ENCODE assay signal across 8 mouse cellular contexts in the genomic region with DNA sequence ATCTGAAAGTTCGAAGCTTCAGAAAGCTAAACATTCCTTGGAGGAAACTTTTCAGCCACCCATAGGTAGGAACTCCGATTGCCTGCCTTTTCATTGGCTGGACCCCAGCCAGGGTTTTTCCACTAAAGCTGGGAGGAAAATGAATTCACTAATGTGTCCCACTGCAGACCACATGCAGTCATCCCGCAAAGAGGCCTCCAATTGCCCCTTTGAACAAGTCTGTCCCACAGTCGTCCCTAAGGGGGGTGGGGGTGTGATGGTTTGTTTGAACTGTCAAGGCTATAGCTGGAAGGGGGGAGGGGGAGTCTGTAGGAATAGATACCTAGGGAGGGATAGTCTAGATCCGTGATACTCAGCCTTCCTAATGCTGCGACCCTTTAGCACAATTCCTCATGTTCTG. TPM values are rescaled to one million over a fixed set of nuclear protein-coding genes. Genes with fewer than 3 reads are reported as not detected.
DNase-seq lines count a peak whose midpoint lies in the region; ATAC-seq and TF ChIP-seq lines count a peak whose summit lies in the region.

No protein-coding gene starts in this region.

- peak overlapping the region; percentile 83; the same call in 1 of the 2 replicates for H3K27ac ChIP-seq in lung, embryonic 16.5 days (ENCODE audit: low read length)
- peak overlapping the region; percentile 93 for H3K27ac ChIP-seq in heart, embryonic 12.5 days (ENCODE audit: poor library complexity, severe bottlenecking)
- peak overlapping the region; percentile 87; the same call in 1 of the 2 replicates for H3K27ac ChIP-seq in kidney, embryonic 15.5 days
- H3K27ac ChIP-seq in stomach, embryonic 15.5 days: peak overlapping the region; percentile 81; the same call in 1 of the 2 replicates

- no peaks in the 10 kb centered on the region for H3K27me3 ChIP-seq in lung, embryonic 16.5 days (ENCODE audit: control insufficient read depth, insufficient read depth, low read depth, low read length)
- no peaks in the 10 kb centered on the region for H3K27me3 ChIP-seq in heart, embryonic 12.5 days (replicated peaks)
- H3K27me3 ChIP-seq in kidney, embryonic 15.5 days: no peaks in the 10 kb centered on the region
- no peaks in the 10 kb centered on the region for H3K27me3 ChIP-seq in stomach, embryonic 15.5 days (replicated peaks)

- H3K4me3 ChIP-seq in lung, embryonic 16.5 days (ENCODE audit: low read length): 0 out of 2 replicates have a peak overlapping the region, but pooled peaks have one; percentile 8
- H3K4me3 ChIP-seq in lung, adult 2 months (replicated peaks; ENCODE audit: extremely low read depth, low read depth, low read length): no peak overlapping the region
- H3K4me3 ChIP-seq in heart, embryonic 12.5 days: peak overlapping the region; percentile 53
- H3K4me3 ChIP-seq in kidney, embryonic 15.5 days (replicated peaks): peak overlapping the region; percentile 45; the same call in 1 of the 2 replicates
- peak overlapping the region; percentile 43; the same call in 1 of the 2 replicates for H3K4me3 ChIP-seq in stomach, embryonic 15.5 days (replicated peaks)

- TF ChIP-seq CTCF in lung, adult 2 months (IDR thresholded peaks at IDR 0.05; ENCODE audit: insufficient read depth, low read length): no peak

- H3K36me3 ChIP-seq in lung, embryonic 16.5 days (ENCODE audit: control insufficient read depth, insufficient read depth, low read length): no peaks in the 10 kb centered on the region
- H3K36me3 ChIP-seq in heart, embryonic 12.5 days: no peaks in the 10 kb centered on the region
- no peaks in the 10 kb centered on the region for H3K36me3 ChIP-seq in kidney, embryonic 15.5 days
- no peaks in the 10 kb centered on the region for H3K36me3 ChIP-seq in stomach, embryonic 15.5 days

- no peaks in the 10 kb centered on the region for H3K4me1 ChIP-seq in lung, embryonic 16.5 days (replicated peaks; ENCODE audit: control insufficient read depth, insufficient read depth, low read length)
- no peaks in the 10 kb centered on the region; the same call in 1 of the 2 replicates for H3K4me1 ChIP-seq in lung, adult 2 months (ENCODE audit: control insufficient read depth, insufficient read depth, low read length)
- no peaks in the 10 kb centered on the region for H3K4me1 ChIP-seq in heart, embryonic 12.5 days (replicated peaks)
- no peaks in the 10 kb centered on the region for H3K4me1 ChIP-seq in kidney, embryonic 15.5 days
- H3K4me1 ChIP-seq in stomach, embryonic 15.5 days: no peaks in the 10 kb centered on the region

- WGBS in lung, embryonic 16.5 days: 19% methylated on average over 6 of the region's 6 CpGs
- 40% methylated on average over 6 of the region's 6 CpGs for WGBS in lung, adult 2 months
- WGBS in heart, embryonic 12.5 days: 24% methylated on average over 6 of the region's 6 CpGs
- 21% methylated on average over 6 of the region's 6 CpGs for WGBS in kidney, embryonic 15.5 days
- 25% methylated on average over 6 of the region's 6 CpGs for WGBS in stomach, embryonic 15.5 days

- no peak overlapping the region for H3K9ac ChIP-seq in lung, embryonic 16.5 days (ENCODE audit: low read length)
- H3K9ac ChIP-seq in heart, embryonic 12.5 days: no peak overlapping the region; the same call in 1 of the 2 replicates
- no peak overlapping the region for H3K9ac ChIP-seq in kidney, embryonic 15.5 days
- H3K9ac ChIP-seq in stomach, embryonic 15.5 days: no peak overlapping the region

- no peak for TF ChIP-seq POLR2A in lung, adult 2 months (IDR thresholded peaks at IDR 0.05; ENCODE audit: borderline replicate concordance, extremely low read depth, low read depth, low read length)

- H3K4me2 ChIP-seq in lung, embryonic 16.5 days (ENCODE audit: low read depth, low read length): peak overlapping the region; percentile 41
- peak overlapping the region; percentile 63 for H3K4me2 ChIP-seq in heart, embryonic 12.5 days
- peak overlapping the region; percentile 53 for H3K4me2 ChIP-seq in kidney, embryonic 15.5 days
- peak overlapping the region; percentile 45 for H3K4me2 ChIP-seq in stomach, embryonic 15.5 days

- DNase-seq in lung, adult 2 months: no peak
- DNase-seq in adrenal gland, postnatal 36 days: peak; percentile 62 to 71

- no peaks in the 10 kb centered on the region for H3K9me3 ChIP-seq in lung, embryonic 16.5 days (ENCODE audit: control insufficient read depth, low read length)
- H3K9me3 ChIP-seq in heart, embryonic 12.5 days (replicated peaks): no peaks in the 10 kb centered on the region
- no peaks in the 10 kb centered on the region for H3K9me3 ChIP-seq in kidney, embryonic 15.5 days (replicated peaks)
- H3K9me3 ChIP-seq in stomach, embryonic 15.5 days: no peaks in the 10 kb centered on the region

- ATAC-seq in lung, embryonic 16.5 days (ENCODE audit: low read depth): no peak; the same call in 1 of the 2 replicates
- ATAC-seq in heart, embryonic 12.5 days (ENCODE audit: insufficient number of reproducible peaks, low FRiP score): peak; percentile 52; the same call in 1 of the 2 replicates
- ATAC-seq in kidney, embryonic 15.5 days (replicated peaks; ENCODE audit: low FRiP score): peak; percentile 31
- no peak for ATAC-seq in stomach, embryonic 15.5 days (ENCODE audit: insufficient read depth, low FRiP score, low read depth)
- ATAC-seq in CD4-positive, CD25-positive, alpha-beta regulatory T cell, adult 4 months: no peak
- ATAC-seq in megakaryocyte-erythroid progenitor cell, adult 5-6 weeks (replicated peaks; ENCODE audit: low FRiP score, low TSS enrichment, poor library complexity, severe bottlenecking): no peak

RNA-seq across cellular contexts. Expression of a gene that starts 1.1 kb away (rescaled TPM):
- 20.1 and 20.4 TPM in 2 replicates for polyA plus RNA-seq in lung, embryonic 16.5 days (2015; fragmentation: Nextera tagmentation; extraction: Ambion mirVana)
- 5.3 and 9.1 TPM in 2 replicates for polyA plus RNA-seq in lung, adult 2 months (2012; rRNA removed)
- 10 to 100 TPM; 40.6 to 45.0 TPM for total RNA-seq in adrenal gland, postnatal 36 days (2021)
- 35.8 and 37.6 TPM in 2 replicates for polyA plus RNA-seq in heart, embryonic 12.5 days (2016; fragmentation: Nextera tagmentation; extraction: Ambion mirVana)
- polyA plus RNA-seq in kidney, embryonic 15.5 days (2015; fragmentation: Nextera tagmentation; extraction: Ambion mirVana): 16.9 and 18.9 TPM in 2 replicates
- polyA plus RNA-seq in stomach, embryonic 15.5 days (2015; fragmentation: Nextera tagmentation; extraction: Ambion mirVana): 22.3 and 22.6 TPM in 2 replicates
- polyA plus RNA-seq in CD4-positive, CD25-positive, alpha-beta regulatory T cell, adult 4 months (2017; shearing (Covaris generic)): 10 to 100 TPM; 23.8 to 24.4 TPM
- 14.9 and 18.3 TPM in 2 replicates for total RNA-seq in megakaryocyte-erythroid progenitor cell, adult 5-6 weeks (2014; fragmentation: Nextera tagmentation)
- total RNA-seq in megakaryocyte-erythroid progenitor cell, adult 5-6 weeks (2017): 19.7 and 22.8 TPM in 2 replicates

RNA-seq across cellular contexts. Expression of a gene that starts 19.3 kb away (rescaled TPM):
- 3.6 and 4.4 TPM in 2 replicates for polyA plus RNA-seq in lung, embryonic 16.5 days (2015; fragmentation: Nextera tagmentation; extraction: Ambion mirVana)
- polyA plus RNA-seq in lung, adult 2 months (2012; rRNA removed): 1.1 and 1.6 TPM in 2 replicates
- 100 to 1,000 TPM; 264 to 311 TPM for total RNA-seq in adrenal gland, postnatal 36 days (2021)
- 6.2 and 6.6 TPM in 2 replicates for polyA plus RNA-seq in heart, embryonic 12.5 days (2016; fragmentation: Nextera tagmentation; extraction: Ambion mirVana)
- 11.1 and 12.0 TPM in 2 replicates for polyA plus RNA-seq in kidney, embryonic 15.5 days (2015; fragmentation: Nextera tagmentation; extraction: Ambion mirVana)
- 4.4 TPM in 2 replicates for polyA plus RNA-seq in stomach, embryonic 15.5 days (2015; fragmentation: Nextera tagmentation; extraction: Ambion mirVana)
- under 1 TPM in 1 of 2 experiments, not detected in 1; 0.16 TPM for polyA plus RNA-seq in CD4-positive, CD25-positive, alpha-beta regulatory T cell, adult 4 months (2017; shearing (Covaris generic))
- total RNA-seq in megakaryocyte-erythroid progenitor cell, adult 5-6 weeks (2014; fragmentation: Nextera tagmentation): 0.31 TPM in 1 of 2 replicates, not detected in the other
- total RNA-seq in megakaryocyte-erythroid progenitor cell, adult 5-6 weeks (2017): not detected in 2 replicates

RNA-seq across cellular contexts. Expression of a gene that starts 32.2 kb away (rescaled TPM):
- 29.5 and 34.5 TPM in 2 replicates for polyA plus RNA-seq in lung, embryonic 16.5 days (2015; fragmentation: Nextera tagmentation; extraction: Ambion mirVana)
- polyA plus RNA-seq in lung, adult 2 months (2012; rRNA removed): 0.12 and 0.32 TPM in 2 replicates
- 1 to 10 TPM; 2.2 to 4.0 TPM for total RNA-seq in adrenal gland, postnatal 36 days (2021)
- polyA plus RNA-seq in heart, embryonic 12.5 days (2016; fragmentation: Nextera tagmentation; extraction: Ambion mirVana): 23.2 and 28.6 TPM in 2 replicates
- polyA plus RNA-seq in kidney, embryonic 15.5 days (2015; fragmentation: Nextera tagmentation; extraction: Ambion mirVana): 33.1 and 33.7 TPM in 2 replicates
- polyA plus RNA-seq in stomach, embryonic 15.5 days (2015; fragmentation: Nextera tagmentation; extraction: Ambion mirVana): 23.9 and 27.1 TPM in 2 replicates
- polyA plus RNA-seq in CD4-positive, CD25-positive, alpha-beta regulatory T cell, adult 4 months (2017; shearing (Covaris generic)): 1 to 10 TPM; 3.8 to 7.1 TPM
- 26.4 and 33.6 TPM in 2 replicates for total RNA-seq in megakaryocyte-erythroid progenitor cell, adult 5-6 weeks (2014; fragmentation: Nextera tagmentation)
- total RNA-seq in megakaryocyte-erythroid progenitor cell, adult 5-6 weeks (2017): 28.4 and 35.3 TPM in 2 replicates

RNA-seq across cellular contexts. Expression of a gene that starts 54.0 kb away (rescaled TPM):
- polyA plus RNA-seq in lung, embryonic 16.5 days (2015; fragmentation: Nextera tagmentation; extraction: Ambion mirVana): 1.6 and 1.9 TPM in 2 replicates
- polyA plus RNA-seq in lung, adult 2 months (2012; rRNA removed): 0.15 and 0.23 TPM in 2 replicates
- total RNA-seq in adrenal gland, postnatal 36 days (2021): under 1 TPM in 1 of 2 experiments, not detected in 1; 0.49 TPM
- polyA plus RNA-seq in heart, embryonic 12.5 days (2016; fragmentation: Nextera tagmentation; extraction: Ambion mirVana): 0.11 TPM in 1 of 2 replicates, not detected in the other
- polyA plus RNA-seq in kidney, embryonic 15.5 days (2015; fragmentation: Nextera tagmentation; extraction: Ambion mirVana): not detected in 2 replicates
- 0.12 and 0.34 TPM in 2 replicates for polyA plus RNA-seq in stomach, embryonic 15.5 days (2015; fragmentation: Nextera tagmentation; extraction: Ambion mirVana)
- polyA plus RNA-seq in CD4-positive, CD25-positive, alpha-beta regulatory T cell, adult 4 months (2017; shearing (Covaris generic)): 1 to 10 TPM; 1.4 to 1.6 TPM
- total RNA-seq in megakaryocyte-erythroid progenitor cell, adult 5-6 weeks (2014; fragmentation: Nextera tagmentation): 0.22 TPM in 1 of 2 replicates, not detected in the other
- total RNA-seq in megakaryocyte-erythroid progenitor cell, adult 5-6 weeks (2017): not detected in 2 replicates

Comparison
In these comparisons a context has a peak if more than half of its experiments do, and no peak if none do; other contexts are left out.
1. ATAC-seq: peak in heart, embryonic 12.5 days (single experiment) and kidney, embryonic 15.5 days (single experiment); none in lung, embryonic 16.5 days (single experiment), stomach, embryonic 15.5 days (single experiment), CD4-positive, CD25-positive, alpha-beta regulatory T cell, adult 4 months (single experiment) and megakaryocyte-erythroid progenitor cell, adult 5-6 weeks (single experiment).
2. Peak in every context shown above with its lines, with median percentiles within 50 percentile points of each other: H3K27ac ChIP-seq and H3K4me2 ChIP-seq.